Mouse (Mus musculus) bone marrow, adult 2 months (tissue): ENCODE measurements around the gene Mfn2.

Experiments
- CTCF ChIP-seq: fragments of 200-500 bp; IDR thresholded peaks from 2 replicates; pipeline ENCODE4 v1.5.1; 2011; ENCODE audit warnings: low read length, control low read depth; ENCODE audit not compliant: control insufficient read depth, insufficient read depth
- POLR2A ChIP-seq: fragments of 200-500 bp; IDR thresholded peaks from 2 replicates; pipeline ENCODE4 v1.6.1; 2011; ENCODE audit warnings: low read depth, mild to moderate bottlenecking, control low read depth, low read length, borderline replicate concordance; ENCODE audit not compliant: control insufficient read depth

GRCm38 (mm10) chr4:147938148-147939096, 33.9 kb upstream of the Mfn2 start:
- no peak for TF ChIP-seq POLR2A
- TF ChIP-seq CTCF = no peak
